Mouse (Mus musculus) cortical plate, adult 2 months (tissue): Measurements from ENCODE around the gene Gm9112.

Experiments used
- CTCF ChIP-seq: fragments of 200-500 bp; IDR thresholded peaks from 2 replicates; pipeline ENCODE4 v1.5.1; 2011; ENCODE audit warnings: mild to moderate bottlenecking, control low read depth, low read length; ENCODE audit not compliant: insufficient read depth; ENCODE audit errors: extremely low read depth
- POLR2A ChIP-seq: fragments of 200-500 bp; IDR thresholded peaks from 2 replicates; pipeline ENCODE4 v1.6.1; 2011; ENCODE audit warnings: mild to moderate bottlenecking, low read length, control low read depth; ENCODE audit not compliant: insufficient read depth; ENCODE audit errors: extremely low read depth

DNA sequence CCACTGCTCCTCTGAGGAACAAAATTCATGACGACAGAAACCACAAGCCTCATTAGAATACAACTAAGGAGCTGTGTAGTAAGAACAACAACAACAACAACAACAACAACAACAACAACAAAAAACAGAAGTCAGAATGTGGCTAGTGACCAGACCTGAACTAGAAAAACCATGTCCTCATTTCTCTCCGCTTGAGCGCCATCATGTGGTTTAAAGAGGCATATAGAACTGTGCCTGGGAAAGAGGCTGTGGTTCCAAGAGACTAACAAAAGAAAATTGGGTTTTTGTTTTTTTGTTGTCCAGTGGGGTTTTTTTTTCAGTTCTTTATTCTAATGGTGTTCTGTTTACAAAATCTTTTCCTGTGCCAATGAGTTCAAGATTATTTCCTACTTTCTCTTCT is 46.7 kb downstream of the Gm9112 start:
- TF ChIP-seq CTCF (0 out of 2 replicates have a peak, but pooled peaks have one; percentile 33), POLR2A (no peak)
